Mouse (Mus musculus) spleen, adult 2 months (tissue): ENCODE measurements at regions not wholly inside any gene's neighbourhood (a gene's known extent, or its start where the extent isn't known, plus 50 kb on each side); places are given as distances from the start of the nearest gene placed in this dataset.

Experiments
- DNase-seq, 2 experiments: peaks; one replicate each; pipeline versions ENCODE4 v3.0.0 to v3.0.0-alpha.2; 2012 to 2021; ENCODE audit warnings: low spot score in 2 of 2, low read depth in 1 of 2
- H3K27ac ChIP-seq: fragments of 200-500 bp; 2 replicates; pipeline ENCODE4 v1.5.1; 2012; ENCODE audit warnings: low read length, inconsistent platforms; ENCODE audit not compliant: insufficient read depth
- H3K27me3 ChIP-seq: fragments of 200-500 bp; 2 replicates; pipeline ENCODE4 v1.6.1; 2012; ENCODE audit warnings: mild to moderate bottlenecking, moderate library complexity, low read length, inconsistent platforms; ENCODE audit not compliant: control insufficient read depth, insufficient read depth
- H3K36me3 ChIP-seq: fragments of 200-500 bp; 2 replicates; pipeline ENCODE4 v1.6.1; 2012; ENCODE audit warnings: mild to moderate bottlenecking, low read length, inconsistent platforms; ENCODE audit not compliant: control insufficient read depth, insufficient read depth
- H3K4me1 ChIP-seq: fragments of 200-500 bp; 2 replicates; pipeline ENCODE4 v1.6.1; 2011; ENCODE audit warnings: inconsistent platforms; ENCODE audit not compliant: control insufficient read depth, insufficient read depth, insufficient read length
- H3K4me3 ChIP-seq: fragments of 200-500 bp; 2 replicates; pipeline ENCODE4 v1.5.1; 2011; ENCODE audit warnings: mild to moderate bottlenecking, inconsistent platforms; ENCODE audit not compliant: insufficient read depth, insufficient read length; ENCODE audit errors: extremely low read depth
- CTCF ChIP-seq: fragments of 200-500 bp; IDR thresholded peaks from 2 replicates; pipeline ENCODE4 v1.5.1; 2011; ENCODE audit warnings: mild to moderate bottlenecking, inconsistent platforms; ENCODE audit not compliant: insufficient read depth, insufficient read length, insufficient replicate concordance; ENCODE audit errors: extremely low read depth
- POLR2A ChIP-seq: fragments of 200-500 bp; IDR thresholded peaks from 2 replicates; pipeline ENCODE4 v1.6.1; 2011; ENCODE audit warnings: low read depth, low read length, inconsistent platforms
- WGBS: fragments of 180-500 bp; shearing (Covaris S2); methylation state at CpG from one replicate; pipeline ENCODE4 v1.1.7; 2018; 5-methylcytosine and 5-hydroxymethylcytosine counted together

- TF ChIP-seq POLR2A, result no peak
- no peak for TF ChIP-seq CTCF
- H3K36me3 ChIP-seq, result no peaks in the 10 kb centered on the region
- no peak overlapping the region for H3K4me3 ChIP-seq
- no peak for DNase-seq
- no peak overlapping the region for H3K27ac ChIP-seq
- 85% methylated on average over 6 of the region's 6 CpGs for WGBS
- no peaks in the 10 kb centered on the region for H3K4me1 ChIP-seq
- H3K27me3 ChIP-seq, result no peaks in the 10 kb centered on the region
These were observed 341.4 kb downstream of the Rergl start for GRCm38 (mm10) chr6:139160352-139160751.

GRCm38 (mm10) chr6:139159741-139160140 lies 342.0 kb downstream of the Rergl start:
- no peak for DNase-seq
- no peaks in the 10 kb centered on the region for H3K27me3 ChIP-seq
- H3K4me3 ChIP-seq, result no peak overlapping the region
- WGBS, result 68% methylated on average over 4 of the region's 4 CpGs
- no peaks in the 10 kb centered on the region for H3K4me1 ChIP-seq
- TF ChIP-seq CTCF (no peak), POLR2A (no peak)
- H3K36me3 ChIP-seq, result no peaks in the 10 kb centered on the region
- no peak overlapping the region for H3K27ac ChIP-seq

GRCm38 (mm10) chr6:139154802-139155201 lies 347.0 kb downstream of the Rergl start:
- no peaks in the 10 kb centered on the region for H3K27me3 ChIP-seq
- no peak for DNase-seq
- no peaks in the 10 kb centered on the region for H3K36me3 ChIP-seq
- TF ChIP-seq POLR2A (no peak), CTCF (no peak)
- H3K4me1 ChIP-seq, result no peaks in the 10 kb centered on the region
- H3K4me3 ChIP-seq, result no peak overlapping the region
- H3K27ac ChIP-seq, result no peak overlapping the region
- 72% methylated on average over 1 of the region's 1 CpGs for WGBS

DNA sequence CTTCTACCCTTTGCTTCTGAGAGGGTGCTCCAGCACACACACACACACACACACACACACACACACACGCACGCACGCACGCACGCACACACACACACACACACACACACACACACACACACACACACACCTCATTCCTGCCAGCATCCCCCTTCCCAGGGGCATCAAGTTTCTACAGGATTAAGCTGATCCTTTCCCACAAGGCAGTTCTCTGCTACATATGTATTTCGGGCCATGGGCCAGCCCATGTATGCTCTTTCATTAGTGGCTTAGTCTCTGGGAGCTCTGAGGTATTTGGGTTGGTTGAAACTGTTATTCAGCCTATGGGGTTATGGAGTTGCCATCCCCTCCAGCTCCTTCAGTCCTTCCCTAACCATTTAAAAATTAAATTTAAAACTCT lies 366.1 kb downstream of the Rergl start:
- no peak for TF ChIP-seq POLR2A
- TF ChIP-seq CTCF, result no peak
- Histone ChIP-seq H3K27ac (no peak overlapping the region), H3K4me1 (no peaks in the 10 kb centered on the region), H3K27me3 (no peaks in the 10 kb centered on the region), H3K36me3 (no peaks in the 10 kb centered on the region), H3K4me3 (no peak overlapping the region)
- 51% methylated on average over 5 of the region's 6 CpGs for WGBS
- DNase-seq, result no peak

DNA sequence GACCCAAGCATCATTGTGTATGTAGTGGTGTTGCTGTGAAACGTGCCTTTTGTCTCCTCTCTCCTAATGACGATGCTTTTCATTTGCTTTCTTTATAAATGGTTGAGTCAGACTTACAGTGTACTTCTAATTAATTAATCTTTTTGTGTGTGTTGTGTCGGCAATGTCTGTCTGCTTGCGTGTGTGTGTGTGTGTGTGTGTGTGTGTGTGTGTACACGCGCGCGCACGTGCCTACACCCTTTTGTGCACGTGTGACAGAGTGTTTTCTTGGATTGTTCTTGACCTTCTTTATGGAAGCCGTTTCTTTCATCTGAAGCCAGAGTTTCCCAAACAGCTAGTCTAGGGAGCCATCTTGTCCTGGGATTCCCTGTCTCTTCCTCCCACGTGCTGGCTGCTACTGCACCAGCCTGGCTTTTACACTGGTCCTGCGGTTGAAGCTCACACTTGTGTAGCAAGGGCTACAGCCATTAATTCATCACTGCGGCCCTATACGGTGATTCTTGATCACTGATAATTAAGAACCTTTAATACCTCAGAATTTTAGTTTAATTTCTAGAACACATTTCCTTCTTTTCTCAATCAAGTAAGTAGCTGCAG lies 369.6 kb downstream of the Rergl start:
- DNase-seq, result no peak
- Histone ChIP-seq H3K27ac (no peak overlapping the region), H3K4me1 (no peaks in the 10 kb centered on the region), H3K36me3 (no peaks in the 10 kb centered on the region), H3K27me3 (no peaks in the 10 kb centered on the region), H3K4me3 (no peak overlapping the region)
- no peak for TF ChIP-seq CTCF
- no peak for TF ChIP-seq POLR2A
- WGBS, result 90% methylated on average over 15 of the region's 15 CpGs

- TF ChIP-seq CTCF (no peak), POLR2A (no peak)
- Histone ChIP-seq H3K27me3 (no peaks in the 10 kb centered on the region), H3K36me3 (no peaks in the 10 kb centered on the region), H3K4me3 (no peak overlapping the region), H3K27ac (no peak overlapping the region), H3K4me1 (no peaks in the 10 kb centered on the region)
- DNase-seq, result no peak
- WGBS, result 72% methylated on average over 6 of the region's 6 CpGs
These were observed 393.5 kb downstream of the Rergl start for GRCm38 (mm10) chr6:139108263-139108662.

GRCm38 (mm10) chr6:139103397-139103796 lies 398.4 kb downstream of the Rergl start:
- 56% methylated on average over 3 of the region's 3 CpGs for WGBS
- DNase-seq, result no peak
- Histone ChIP-seq H3K4me3 (no peak overlapping the region), H3K36me3 (no peaks in the 10 kb centered on the region), H3K27ac (no peak overlapping the region), H3K27me3 (no peaks in the 10 kb centered on the region), H3K4me1 (no peaks in the 10 kb centered on the region)
- TF ChIP-seq CTCF (no peak), POLR2A (no peak)
